In genomic region chr6:114838872-114839271, GRCm38 (mm10) we compare ENCODE assay signal across 14 mouse cellular contexts.
DNase-seq lines count a peak whose midpoint lies in the region; ATAC-seq and TF ChIP-seq lines count a peak whose summit lies in the region.
"Had no signal": no experiment of that assay in that cellular context is flagged by ENCODE, and none has a peak within 500 bp of the region (broad histone marks: within the 10 kb centered on the region; RNA-seq: fewer than 3 reads in every experiment).

No protein-coding gene starts in this region.

- peak; percentile 61 for DNase-seq in gastrocnemius, adult 18-20 months (ENCODE audit: low spot score)
- DNase-seq in gastrocnemius, postnatal 36 days: no peak
- DNase-seq in kidney, adult 11 months: no peak
- DNase-seq in adipocyte (ENCODE audit: low spot score): peak; percentile 38
- peak; percentile 62 for DNase-seq in gastrocnemius, postnatal 25 days
- no peak for DNase-seq in liver, postnatal 0 days
- no peak for DNase-seq in testis, postnatal 14 days (ENCODE audit: low spot score)
- DNase-seq: cerebellum, adult 11-12 months; cerebellum, postnatal 36 days; kidney, postnatal 14 days; liver; midbrain, embryonic 14.5 days; thymus, postnatal 14 days had no signal

- ATAC-seq in kidney, embryonic 14.5 days (ENCODE audit: low FRiP score, low TSS enrichment): no peak
- no peak for ATAC-seq in liver, postnatal 0 days

- no peak overlapping the region for H3K9ac ChIP-seq in kidney, embryonic 14.5 days (ENCODE audit: low read depth, low read length)
- no peak overlapping the region for H3K9ac ChIP-seq in liver, postnatal 0 days (replicated peaks)

- intact Hi-C loops in gastrocnemius, postnatal 36 days (cut with DNase I): no loop called here

- H3K4me2 ChIP-seq in kidney, embryonic 14.5 days (replicated peaks; ENCODE audit: low read depth, low read length): no peak overlapping the region
- no peak overlapping the region for H3K4me2 ChIP-seq in liver, postnatal 0 days (ENCODE audit: low read depth, low read length)

- H3K4me1 ChIP-seq in kidney, embryonic 14.5 days (ENCODE audit: control insufficient read depth, insufficient read depth, low read length): peaks cover 52% of the 10 kb centered on the region
- peaks cover 7% of the 10 kb centered on the region for H3K4me1 ChIP-seq in liver, postnatal 0 days (ENCODE audit: insufficient read depth)

- H3K36me3 ChIP-seq in kidney, embryonic 14.5 days (ENCODE audit: control insufficient read depth, insufficient read depth, low read length): no peaks in the 10 kb centered on the region
- H3K36me3 ChIP-seq in liver, postnatal 0 days (replicated peaks; ENCODE audit: insufficient read depth, low read length): no peaks in the 10 kb centered on the region

- TF ChIP-seq EP300 in liver, postnatal 0 days (IDR thresholded peaks at IDR 0.05; ENCODE audit: low read depth): no peak

- TF ChIP-seq CTCF in liver, postnatal 0 days (IDR thresholded peaks at IDR 0.05; ENCODE audit: low read depth): no peak

- H3K27ac ChIP-seq in kidney, embryonic 14.5 days (ENCODE audit: low read depth, low read length): peak overlapping the region; percentile 30; the same call in 1 of the 2 replicates
- no peak overlapping the region for H3K27ac ChIP-seq in liver, postnatal 0 days (ENCODE audit: low read depth)

- no peaks in the 10 kb centered on the region; the same call in 1 of the 2 replicates for H3K9me3 ChIP-seq in kidney, embryonic 14.5 days (ENCODE audit: control insufficient read depth, low read length)
- H3K9me3 ChIP-seq in liver, postnatal 0 days (ENCODE audit: low read length): no peaks in the 10 kb centered on the region

- WGBS in kidney, embryonic 14.5 days: 68% methylated on average over 4 of the region's 4 CpGs
- WGBS in liver, postnatal 0 days (ENCODE audit: insufficient replicate concordance): 87% methylated on average over 4 of the region's 4 CpGs

- no peak overlapping the region for H3K4me3 ChIP-seq in kidney, embryonic 14.5 days (ENCODE audit: low read length)
- H3K4me3 ChIP-seq in liver, postnatal 0 days (ENCODE audit: low read depth, low read length): no peak overlapping the region

- no peaks in the 10 kb centered on the region for H3K27me3 ChIP-seq in kidney, embryonic 14.5 days (ENCODE audit: control insufficient read depth, insufficient read depth, low read length)
- no peaks in the 10 kb centered on the region for H3K27me3 ChIP-seq in liver, postnatal 0 days (ENCODE audit: insufficient read depth, low read length)

Comparison
In these comparisons a context has a peak if more than half of its experiments do, and no peak if none do; other contexts are left out.
1. DNase-seq: peak in gastrocnemius, adult 18-20 months (single experiment), adipocyte (single experiment) and gastrocnemius, postnatal 25 days (single experiment); none in gastrocnemius, postnatal 36 days (0 of 2), kidney, adult 11 months (single experiment), liver, postnatal 0 days (single experiment) and testis, postnatal 14 days (single experiment).